Mouse (Mus musculus) gastrocnemius, postnatal 14 days (tissue): ENCODE measurements around the gene Ivns1abp. TPM values are rescaled to one million over a fixed set of nuclear protein-coding genes. Genes with fewer than 3 reads are reported as not detected.
"Not testable (repeated sequence)": the region's sequence is repeated elsewhere in the genome, so short reads cannot be mapped to it uniquely, and the experiment has no call there.

ENCODE experiments used
- DNase-seq: peaks from one replicate; pipeline ENCODE4 v3.0.0; 2021; ENCODE audit warnings: mixed read lengths
- intact Hi-C: fragments of 180-260 bp; cut with DNase I; formaldehyde crosslinking; loops from one replicate; pipeline ENCODE4 v1.15.1; 2025; ENCODE audit warnings: low total_unique reads
- long read RNA-seq, 2 experiments: library from polyadenylated mRNA; stranded (forward); transcript quantifications; one replicate each; pipeline ENCODE4 v2.0.0; 2021
- total RNA-seq, 2 experiments: library from RNA; stranded (reverse); gene quantifications; 2 replicates each; pipeline ENCODE4 v1.2.3; 2021

The Ivns1abp gene
- 100 to 1,000 TPM; 109 TPM for total RNA-seq
- long read RNA-seq, experiment 1, transcript Ivns1abp-201 (15 exons, 3,511 nt), result major isoform, 93 of 121 reads
- long read RNA-seq, experiment 1, partial matches to known transcripts, result 16 of 121 reads
- long read RNA-seq, experiment 1, other reads (novel, unspliced or antisense), result 8 of 121 reads
- long read RNA-seq, experiment 2, transcript Ivns1abp-201 (15 exons, 3,511 nt), result major isoform, 102 of 136 reads
- long read RNA-seq, experiment 2, partial matches to known transcripts, result 11 of 136 reads
- long read RNA-seq, experiment 2, other reads (novel, unspliced or antisense), result 17 of 136 reads

DNA sequence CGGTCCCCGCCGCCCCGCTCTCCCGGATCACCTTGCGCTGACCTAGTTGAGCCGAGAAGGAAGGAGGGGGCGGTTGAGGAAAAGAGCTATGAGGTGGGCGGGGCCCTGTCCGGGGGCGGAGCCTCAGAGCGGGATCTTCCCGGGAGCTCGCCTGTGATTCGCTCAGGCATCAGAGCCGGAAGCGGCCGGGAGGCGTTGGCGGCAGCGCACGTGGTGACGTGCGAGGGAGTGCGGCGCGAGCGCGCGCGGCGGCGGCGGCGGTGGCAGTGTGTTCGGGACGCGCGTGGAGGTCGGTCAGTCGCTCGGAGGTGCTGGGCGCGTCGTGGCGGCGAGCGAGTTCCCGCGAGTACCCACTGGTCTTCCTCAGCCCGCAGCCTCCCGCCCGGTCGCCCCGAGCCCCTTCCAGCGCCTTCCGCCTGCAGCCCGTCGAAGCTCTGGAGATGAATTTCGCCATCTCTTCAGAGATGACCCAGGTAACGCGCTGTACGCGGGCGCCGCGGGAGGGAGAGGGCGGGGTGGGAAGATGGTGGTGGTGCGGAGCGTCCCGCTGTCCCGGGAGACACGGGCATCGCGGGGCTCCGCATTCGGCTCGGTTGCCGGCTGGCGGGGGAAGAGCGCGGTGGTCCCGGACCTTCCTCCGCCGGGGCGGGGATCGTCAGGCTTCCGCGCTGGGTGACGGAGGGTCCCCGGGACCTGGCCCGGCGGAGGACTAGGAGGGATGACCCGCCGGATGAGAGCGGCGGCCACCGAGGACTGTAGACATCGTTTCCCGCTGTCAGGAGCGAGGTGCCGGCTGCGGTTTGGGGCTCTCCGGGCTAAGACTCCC, at the start of gene Ivns1abp:
TSS of gene Ivns1abp (plus strand) at position 195 of the 826 bp plus-strand sequence.
- intact Hi-C loops, result no loop called here
- peak; percentile 99 for DNase-seq

DNA sequence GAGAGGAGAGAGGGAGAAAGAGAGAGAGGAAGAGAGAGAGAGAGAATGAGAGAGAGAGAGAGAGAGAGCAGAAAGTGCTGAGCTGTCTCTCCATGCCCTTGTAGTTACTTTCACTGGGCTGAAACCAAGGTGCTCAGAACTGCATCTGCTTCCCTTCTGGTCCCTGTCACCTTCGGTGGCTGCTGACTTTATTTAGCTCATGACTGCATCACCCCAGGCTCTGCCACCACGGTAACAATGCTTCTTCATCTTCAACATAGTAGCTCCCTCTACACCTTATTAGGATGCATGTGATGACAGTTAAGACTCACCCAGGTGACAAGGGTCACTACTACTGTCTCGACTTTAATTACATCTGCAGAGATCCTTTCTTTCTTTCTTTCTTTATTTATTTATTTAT, 48.8 kb upstream of the Ivns1abp start:
- no peak for DNase-seq
- intact Hi-C loops, result no loop called here

DNA sequence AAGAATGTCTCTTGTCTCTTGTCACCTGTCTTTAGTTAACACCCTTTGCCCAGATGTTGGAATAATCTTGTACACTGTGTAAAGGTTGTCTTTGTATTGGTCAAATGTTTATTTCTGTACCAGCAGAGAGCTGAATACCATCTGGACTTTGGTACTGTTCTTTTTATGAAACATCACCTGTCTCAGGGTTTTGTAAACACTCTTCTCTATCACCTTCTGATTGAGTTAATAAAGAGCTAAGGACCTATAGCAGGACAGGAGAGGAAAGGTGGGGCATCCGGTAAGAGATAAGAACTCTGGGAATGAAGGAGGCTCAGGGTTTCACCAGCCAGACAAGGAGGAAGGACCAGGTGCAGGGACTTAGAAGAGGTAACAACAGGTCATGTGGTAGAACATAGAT, 47.7 kb upstream of the Ivns1abp start:
- DNase-seq, result no peak
- intact Hi-C loops, result no loop called here

DNA sequence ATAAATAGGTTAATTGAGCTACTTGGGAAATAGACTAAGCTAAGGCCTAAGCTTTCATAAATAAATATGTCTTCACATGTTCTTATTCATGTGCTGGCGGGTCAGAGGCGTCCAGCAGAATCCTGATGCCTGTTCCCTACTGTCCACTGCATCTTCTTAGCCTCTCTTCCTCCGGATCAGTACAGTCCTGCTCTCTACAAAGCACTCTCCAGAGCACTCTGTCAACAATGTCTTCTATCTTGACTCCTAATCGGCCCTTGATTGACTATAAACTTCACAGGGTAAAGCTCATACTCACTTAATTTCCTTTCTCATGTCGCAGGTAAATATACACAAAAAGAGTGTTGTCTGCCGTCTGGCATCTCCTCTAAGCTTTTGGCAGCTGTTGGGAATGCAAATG, 47.3 kb upstream of the Ivns1abp start:
- no peak for DNase-seq
- intact Hi-C loops, result no loop called here

DNA sequence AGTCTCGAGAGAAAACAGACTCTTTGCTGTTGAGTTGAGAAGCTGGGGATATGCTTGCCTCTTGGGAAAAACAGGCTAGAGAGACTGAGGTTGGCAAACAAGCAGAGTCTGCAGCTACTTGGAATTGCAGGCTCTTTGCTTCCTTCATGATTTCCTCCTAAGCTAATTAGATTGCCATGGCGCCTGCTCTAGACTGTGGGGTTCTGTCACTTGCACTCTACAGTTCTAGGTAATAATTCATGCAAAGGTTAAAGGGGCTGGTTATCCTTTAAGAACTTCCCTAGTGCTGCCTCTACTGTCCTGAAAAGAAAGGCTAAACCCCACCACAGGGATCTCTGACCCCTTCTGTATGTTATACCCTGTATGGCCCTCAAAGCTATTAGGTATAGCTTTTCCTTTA, 46.7 kb upstream of the Ivns1abp start:
- intact Hi-C loops, result no loop called here
- no peak for DNase-seq

DNA sequence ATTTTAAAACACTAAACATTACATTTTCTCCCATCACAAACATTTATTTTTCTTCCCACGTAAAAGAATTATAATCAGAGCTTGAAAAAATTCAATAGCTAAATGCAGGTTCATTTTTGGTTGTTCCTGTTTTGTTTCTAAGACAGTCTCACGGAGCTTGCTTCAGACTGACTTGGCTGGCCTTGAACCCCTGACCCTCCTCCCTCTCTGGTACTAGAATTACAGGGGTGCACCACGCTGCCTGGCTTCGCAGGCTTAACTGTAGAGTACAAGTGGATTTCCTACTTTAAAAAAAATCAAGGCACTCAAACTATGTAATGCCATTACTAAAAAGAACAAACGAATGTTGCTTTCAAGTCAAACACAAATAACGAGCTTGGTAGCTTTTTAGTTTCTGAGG, 42.8 kb upstream of the Ivns1abp start:
- intact Hi-C loops, result no loop called here
- DNase-seq, result no peak

DNA sequence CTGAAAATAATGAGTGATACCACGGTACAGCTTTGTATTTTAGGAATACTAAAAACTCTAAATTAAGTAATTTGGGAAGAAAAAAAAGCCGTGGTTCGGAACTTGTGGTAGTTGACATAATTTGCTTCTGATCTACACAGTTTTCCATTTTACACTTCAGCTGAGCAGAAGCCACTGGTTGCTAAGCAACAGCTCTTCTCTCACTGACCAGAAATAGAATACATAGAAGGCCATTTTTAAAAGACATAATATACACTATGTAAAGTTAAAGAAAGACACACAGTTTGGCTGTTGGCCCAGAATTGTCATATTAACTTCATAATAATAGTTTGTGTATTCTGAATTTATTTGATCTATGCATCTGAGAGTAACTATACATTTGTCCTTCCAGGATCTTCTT, 42.4 kb upstream of the Ivns1abp start:
- intact Hi-C loops, result no loop called here
- no peak for DNase-seq

DNA sequence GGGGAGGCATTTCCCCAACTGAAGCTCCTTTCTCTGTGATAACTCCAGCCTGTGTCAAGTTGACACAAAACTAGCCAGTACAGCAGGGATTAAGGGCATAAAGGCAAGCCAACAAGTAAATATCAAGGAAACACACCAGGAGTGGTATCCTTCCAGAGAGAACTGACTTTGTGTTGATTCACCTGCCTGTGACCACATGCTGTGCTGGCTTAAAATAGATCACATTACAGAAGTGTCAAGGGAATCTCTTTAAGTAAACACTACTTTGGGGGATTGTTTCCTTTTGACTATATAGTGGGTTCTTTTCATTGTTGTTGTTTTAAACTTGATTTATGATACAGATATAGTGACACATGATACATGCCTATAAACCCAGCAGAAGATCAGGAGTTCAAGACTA, 41.0 kb upstream of the Ivns1abp start:
- intact Hi-C loops, result no loop called here
- no peak for DNase-seq

DNA sequence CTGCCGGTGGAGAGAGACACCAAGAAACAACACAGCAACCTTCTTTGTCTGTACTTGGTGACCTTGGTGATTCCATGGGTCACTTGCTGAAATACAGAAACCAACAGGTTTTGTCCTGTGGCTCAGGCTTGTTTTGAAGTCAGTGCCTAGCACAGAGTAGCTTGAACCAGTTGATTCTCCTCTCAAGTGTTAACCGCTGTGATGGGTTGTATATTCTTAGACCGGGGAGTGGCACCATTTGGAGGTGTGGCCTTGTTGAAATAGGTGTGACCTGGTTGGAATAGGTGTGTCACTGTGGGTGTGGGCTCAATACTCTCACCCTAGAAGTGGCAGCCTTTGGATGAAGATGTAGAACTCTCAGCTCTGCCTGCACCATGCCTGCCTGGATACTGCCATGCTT, 39.3 kb upstream of the Ivns1abp start:
- intact Hi-C loops, DNase-seq: not testable (repeated sequence)

DNA sequence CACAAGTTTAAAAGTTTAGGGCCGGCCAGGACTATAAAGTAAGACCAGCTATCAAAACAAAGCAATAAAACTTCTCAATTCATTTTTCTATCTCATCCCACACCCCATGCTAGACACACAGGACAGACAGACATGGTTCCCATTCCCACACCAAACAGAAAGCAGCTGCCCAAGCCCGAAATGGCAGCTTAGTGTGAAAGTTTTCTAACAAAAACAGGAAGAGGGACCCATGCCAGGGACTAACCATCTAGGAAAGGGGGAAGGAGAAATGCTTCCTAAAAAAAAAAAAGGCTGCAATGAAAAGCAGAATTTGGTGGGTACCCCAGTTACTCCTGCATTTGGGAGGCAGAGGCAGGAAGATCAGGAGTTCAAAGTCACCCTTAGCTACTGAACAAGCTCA, 37.2 kb upstream of the Ivns1abp start:
- no peak for DNase-seq

DNA sequence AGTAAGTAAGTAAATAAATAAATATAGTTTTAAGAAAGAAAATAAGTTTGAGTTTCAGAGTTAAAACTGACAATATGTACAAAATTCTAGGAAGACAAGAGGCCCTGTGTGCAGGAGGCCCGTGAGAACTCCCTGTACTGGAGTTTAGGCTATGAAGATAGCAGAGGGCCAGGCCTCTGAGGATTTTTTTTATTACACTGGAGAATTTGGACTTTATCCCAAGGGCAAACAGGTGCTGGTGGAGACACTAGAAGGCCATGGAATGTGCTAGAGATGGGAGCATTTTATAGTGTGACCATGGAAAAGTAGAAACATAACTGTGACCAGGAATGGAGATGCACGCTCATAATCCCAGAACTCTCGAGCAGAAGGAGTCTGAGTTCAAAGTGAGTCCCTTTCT, 36.5 kb upstream of the Ivns1abp start:
- intact Hi-C loops, result no loop called here
- DNase-seq, result no peak

More for the DNA sequence above, 37.2 kb upstream of the Ivns1abp start:
- intact Hi-C loops, result no loop called here

DNA sequence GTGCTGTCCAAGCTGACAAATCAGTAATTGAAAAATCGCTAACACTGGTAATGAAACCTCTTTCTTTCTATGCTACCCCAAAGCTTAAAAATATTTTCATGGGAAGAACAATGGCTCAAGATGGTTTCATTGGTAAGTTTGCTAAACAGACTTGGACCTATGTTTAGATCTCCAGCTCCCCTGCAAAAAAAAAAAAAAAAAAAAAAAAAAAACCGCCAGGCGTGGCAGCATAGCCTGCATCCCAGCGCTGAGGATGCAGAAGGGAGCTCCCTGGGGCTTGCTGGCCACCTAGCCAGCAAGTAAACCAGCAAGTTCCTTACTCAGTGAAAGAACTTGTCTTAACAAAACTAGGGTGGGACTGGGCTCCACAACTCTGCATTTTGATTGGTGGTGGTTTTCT, 35.8 kb upstream of the Ivns1abp start:
- no peak for DNase-seq
- intact Hi-C loops, result no loop called here

DNA sequence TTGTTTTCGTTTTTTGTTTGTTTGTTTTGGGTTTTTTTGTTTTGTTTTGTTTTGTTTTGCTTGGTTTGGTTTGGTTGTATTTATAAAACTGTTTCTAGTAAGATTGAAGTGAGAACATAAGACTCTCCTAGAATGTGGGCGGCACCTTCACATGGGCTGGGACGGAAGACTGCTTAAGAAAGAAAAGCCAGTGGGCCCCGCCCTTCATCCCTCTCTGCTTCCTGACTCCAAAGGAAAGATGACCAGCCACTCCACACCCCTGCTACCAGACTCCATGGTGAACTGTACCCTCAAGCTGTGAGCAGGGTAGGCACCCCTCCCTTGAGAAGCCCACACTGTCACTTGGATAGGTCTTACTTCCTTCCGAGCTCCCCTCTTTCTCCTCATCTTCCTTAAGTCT, 33.8 kb upstream of the Ivns1abp start:
- intact Hi-C loops, result no loop called here
- DNase-seq, result no peak

DNA sequence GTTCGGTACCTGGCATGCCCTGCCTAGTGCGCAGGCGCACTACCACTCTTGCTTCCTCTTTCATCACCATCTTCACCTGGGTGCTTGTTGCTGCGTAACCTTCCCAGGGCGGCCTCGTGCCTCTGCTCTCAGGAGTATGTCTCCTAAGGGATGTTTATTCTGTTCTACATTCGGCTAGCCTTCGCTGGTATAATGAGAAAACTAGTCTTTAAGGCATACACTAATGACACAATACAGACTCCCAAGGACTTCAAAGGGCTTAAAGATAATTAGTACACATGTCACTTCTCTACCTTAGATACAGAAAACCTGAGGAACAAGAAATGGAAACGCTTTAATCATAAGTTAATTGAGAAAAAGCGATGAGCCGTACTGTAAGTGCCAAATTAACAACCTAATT, 32.9 kb upstream of the Ivns1abp start:
- intact Hi-C loops, result no loop called here
- no peak for DNase-seq

DNA sequence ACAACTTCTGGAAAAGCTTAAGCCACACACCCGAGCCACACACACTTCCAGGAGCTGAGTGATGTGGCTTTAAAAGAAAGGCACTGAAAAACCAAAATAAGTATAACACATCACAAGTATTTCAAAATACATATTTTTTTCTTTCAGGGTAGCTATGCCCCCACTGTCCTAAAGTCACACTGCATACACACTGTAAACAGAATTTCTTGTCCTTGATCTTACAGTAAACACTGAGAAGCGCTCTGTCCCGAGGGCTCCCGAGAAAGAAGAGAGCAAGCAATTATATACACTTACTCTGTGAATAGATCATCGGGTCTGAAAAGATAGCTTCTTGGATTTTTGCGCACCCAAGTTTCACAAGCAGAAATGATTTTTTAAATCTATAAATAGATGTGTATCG, 25.0 kb upstream of the Ivns1abp start:
- intact Hi-C loops, result no loop called here
- no peak for DNase-seq

DNA sequence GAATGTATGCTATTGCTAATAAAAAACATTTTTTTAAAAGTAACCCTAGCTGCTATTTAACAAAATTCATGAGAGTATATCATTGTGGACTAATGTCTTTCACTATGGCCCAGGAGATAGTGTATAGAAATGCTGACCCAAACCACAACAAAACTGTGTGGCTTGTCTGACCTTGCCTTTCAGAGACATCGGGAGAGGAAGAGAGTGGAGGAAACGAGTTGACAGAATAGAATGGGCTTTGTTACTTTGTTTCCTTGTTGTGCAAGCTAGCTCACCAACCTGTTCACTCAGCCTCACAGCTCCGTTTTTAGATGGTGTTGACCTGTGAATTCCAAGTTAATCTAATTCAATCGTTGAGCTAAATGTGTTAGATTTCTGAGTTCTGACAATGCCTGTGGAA, 23.9 kb upstream of the Ivns1abp start:
- intact Hi-C loops, result no loop called here
- no peak for DNase-seq

DNA sequence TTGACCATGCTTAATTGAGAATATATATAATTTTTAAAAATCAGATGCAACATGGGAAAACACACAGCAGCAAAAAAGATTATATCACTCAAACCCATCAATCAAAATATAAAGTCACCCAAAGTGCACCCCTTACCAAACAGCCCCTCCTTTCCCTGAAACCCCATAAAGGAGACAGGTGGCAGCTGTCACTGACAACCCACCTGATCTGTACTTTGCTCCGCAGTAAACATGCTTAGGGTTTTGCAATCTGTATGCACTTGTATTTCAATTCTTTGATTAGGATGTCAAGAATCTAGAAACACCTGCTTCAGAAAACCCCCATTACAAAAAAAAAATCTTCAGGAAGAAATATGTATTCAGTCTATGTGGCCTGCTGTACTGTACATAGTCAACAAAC, 18.9 kb upstream of the Ivns1abp start:
- intact Hi-C loops, result no loop called here

DNA sequence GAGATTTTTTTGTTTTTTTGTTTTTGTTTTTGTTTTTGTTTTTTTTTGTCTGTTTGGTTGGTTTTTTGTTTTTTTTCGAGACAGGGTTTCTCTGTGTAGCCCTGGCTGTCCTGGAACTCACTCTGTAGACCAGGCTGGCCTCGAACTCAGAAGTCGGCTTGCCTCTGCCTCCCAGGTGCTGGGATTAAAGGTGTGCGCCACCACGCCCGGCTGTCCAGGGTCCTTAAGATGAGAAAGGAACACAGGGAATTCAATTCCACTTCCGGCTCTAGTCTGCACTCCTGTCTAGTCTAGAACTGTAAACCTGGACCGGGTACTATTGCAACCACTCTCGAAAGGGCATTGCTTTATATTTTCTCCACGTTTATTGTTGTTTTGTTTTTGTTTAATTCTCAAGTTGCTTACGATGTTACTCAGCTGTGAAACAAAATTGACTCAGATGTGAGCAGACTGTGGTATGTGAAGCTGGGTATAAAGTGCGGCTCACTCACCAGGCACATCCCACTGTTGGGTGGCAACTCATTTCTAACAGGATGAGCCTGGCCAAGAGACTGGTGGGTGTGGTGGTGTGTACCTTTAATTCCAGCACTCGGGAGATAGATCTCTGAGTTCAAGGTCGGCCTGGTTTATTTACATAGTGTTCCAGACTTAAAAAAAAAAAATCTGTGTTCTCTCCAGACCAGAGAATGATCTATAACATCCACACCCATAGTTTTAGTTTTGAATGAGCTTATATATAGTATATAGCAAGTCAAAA, 15.8 kb upstream of the Ivns1abp start:
- intact Hi-C loops, result no loop called here
- DNase-seq, result no peak

More for the DNA sequence above, 18.9 kb upstream of the Ivns1abp start:
- DNase-seq, result no peak

DNA sequence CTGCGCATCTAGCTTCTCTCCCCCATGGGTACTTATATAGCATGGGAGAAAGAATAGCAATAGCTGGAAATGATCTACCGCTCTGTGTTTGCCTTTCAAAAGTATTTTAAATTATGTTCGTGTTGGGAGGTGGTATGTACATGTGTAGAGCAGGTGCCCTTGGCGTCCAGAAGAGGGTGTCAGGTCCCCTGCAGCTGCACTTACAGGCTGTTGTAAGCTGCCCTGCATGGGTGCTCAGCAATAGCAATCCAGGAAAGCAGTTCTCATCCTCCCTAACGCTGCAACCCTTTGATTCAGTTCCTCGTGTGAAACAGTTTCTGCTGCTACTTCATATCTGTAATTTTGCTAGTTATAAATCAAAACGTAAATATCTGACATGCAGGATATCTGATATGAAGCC, 14.7 kb upstream of the Ivns1abp start:
- DNase-seq, result no peak
- intact Hi-C loops, result no loop called here

DNA sequence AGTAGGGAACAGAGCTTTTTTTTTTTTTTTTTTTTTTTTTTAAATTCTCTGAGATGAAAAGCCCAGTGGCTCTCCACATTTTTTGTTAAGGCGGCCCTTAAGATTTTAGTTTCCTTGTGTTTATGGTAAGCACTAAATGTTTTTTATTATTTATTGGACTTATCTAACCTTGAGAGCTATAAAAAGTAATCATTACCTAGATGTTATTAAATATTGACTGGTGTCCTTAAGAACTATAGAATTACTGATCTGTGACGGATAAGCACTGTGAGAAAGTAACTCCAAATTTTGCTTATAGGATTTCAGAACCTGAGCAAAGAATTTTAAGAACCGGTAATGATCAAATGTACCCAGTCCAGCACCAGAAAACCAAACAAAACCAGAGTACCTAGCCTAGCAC, 11.5 kb upstream of the Ivns1abp start:
- intact Hi-C loops, result no loop called here

More for the DNA sequence above, 11.5 kb upstream of the Ivns1abp start:
- DNase-seq, result no peak
